Mouse (Mus musculus) midbrain, embryonic 10.5 days (tissue): Measurements from ENCODE around the gene Hyal3. TPM values are rescaled to one million over a fixed set of nuclear protein-coding genes. Genes with fewer than 3 reads are reported as not detected.
A peak's percentile ranks its signal among the peaks of the same experiment; 100 is the strongest.
"Not testable (repeated sequence)": the region's sequence is repeated elsewhere in the genome, so short reads cannot be mapped to it uniquely, and the experiment has no call there.

Experiments
- DNase-seq: peaks from one replicate; pipeline ENCODE4 v3.0.0-alpha.2; 2017; ENCODE audit warnings: low spot score
- H3K27ac ChIP-seq: fragments of 300-500 bp; sonication (generic); replicated peaks from 2 replicates; pipeline ENCODE4 v1.5.1; 2016; ENCODE audit warnings: mild to moderate bottlenecking
- H3K27me3 ChIP-seq: fragments of 300-500 bp; sonication (generic); 2 replicates; pipeline ENCODE4 v1.6.1; 2016; ENCODE audit warnings: low read depth, mild to moderate bottlenecking; ENCODE audit not compliant: poor library complexity, severe bottlenecking
- H3K36me3 ChIP-seq: fragments of 300-500 bp; sonication (generic); 2 replicates; pipeline ENCODE4 v1.6.1; 2016; ENCODE audit warnings: mild to moderate bottlenecking, moderate library complexity
- H3K4me1 ChIP-seq: fragments of 300-500 bp; sonication (generic); 2 replicates; pipeline ENCODE4 v1.6.1; 2016
- H3K4me3 ChIP-seq: fragments of 300-500 bp; sonication (generic); 2 replicates; pipeline ENCODE4 v1.5.1; 2016; ENCODE audit warnings: mild to moderate bottlenecking, moderate library complexity
- H3K9me3 ChIP-seq: fragments of 300-500 bp; sonication (generic); replicated peaks from 2 replicates; pipeline ENCODE4 v1.6.1; 2016; ENCODE audit warnings: mild to moderate bottlenecking
- WGBS: fragments of 180-500 bp; shearing (Covaris S2); methylation state at CpG from one replicate; pipeline ENCODE4 v1.1.7; 2016; 5-methylcytosine and 5-hydroxymethylcytosine counted together
- polyA plus RNA-seq: library from polyadenylated mRNA; unstranded; fragments of >200 nt; fragmentation: Nextera tagmentation; extraction: Ambion mirVana; gene quantifications from 2 replicates; pipeline ENCODE4 v1.2.1, GENCODE M21; 2016

Gene Hyal3
- polyA plus RNA-seq, 1 experiment from 2014 or later: 0.62 TPM

DNA sequence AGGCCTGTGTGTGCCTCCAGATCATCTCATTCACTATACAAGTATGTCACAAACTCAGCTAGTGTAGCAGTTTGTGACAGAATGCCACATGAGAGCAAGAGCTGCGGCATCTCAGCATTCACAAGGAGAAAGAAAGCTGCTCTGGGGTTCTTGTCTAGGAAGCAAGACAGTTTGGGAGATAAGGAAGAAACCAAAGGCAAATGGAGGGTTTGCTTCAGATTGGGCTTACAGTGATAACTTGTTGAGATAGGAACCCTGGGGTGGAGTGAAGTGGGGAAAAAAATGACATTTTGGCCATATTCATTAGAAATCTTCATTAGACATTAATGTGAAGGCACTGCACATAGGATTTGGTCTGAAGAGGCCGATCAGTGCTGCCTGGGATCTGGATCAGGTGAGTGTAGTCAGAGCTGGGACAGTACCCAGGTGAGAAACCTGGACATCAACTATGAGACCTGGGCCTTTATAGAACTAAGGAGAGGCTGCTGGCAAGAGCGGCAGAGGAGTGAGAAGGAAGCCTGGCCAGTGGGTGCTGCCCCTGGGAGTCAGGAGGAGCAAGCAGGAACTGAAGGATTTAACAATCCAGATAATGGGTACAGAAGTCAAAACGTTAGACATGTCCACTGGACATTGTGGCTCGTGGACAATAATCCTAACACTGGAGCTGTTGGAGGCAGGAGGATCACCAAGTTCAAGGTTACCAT lies 27.8 kb upstream of the Hyal3 start:
- Histone ChIP-seq H3K27ac (no peak overlapping the region), H3K27me3 (peaks cover 58% of the 10 kb centered on the region), H3K36me3 (peaks cover 16% of the 10 kb centered on the region), H3K4me1 (peaks cover 73% of the 10 kb centered on the region), H3K4me3 (peak overlapping the region; percentile 88), H3K9me3 (no peaks in the 10 kb centered on the region)
- 81% methylated on average over 5 of the region's 5 CpGs for WGBS
- DNase-seq: no peak

DNA sequence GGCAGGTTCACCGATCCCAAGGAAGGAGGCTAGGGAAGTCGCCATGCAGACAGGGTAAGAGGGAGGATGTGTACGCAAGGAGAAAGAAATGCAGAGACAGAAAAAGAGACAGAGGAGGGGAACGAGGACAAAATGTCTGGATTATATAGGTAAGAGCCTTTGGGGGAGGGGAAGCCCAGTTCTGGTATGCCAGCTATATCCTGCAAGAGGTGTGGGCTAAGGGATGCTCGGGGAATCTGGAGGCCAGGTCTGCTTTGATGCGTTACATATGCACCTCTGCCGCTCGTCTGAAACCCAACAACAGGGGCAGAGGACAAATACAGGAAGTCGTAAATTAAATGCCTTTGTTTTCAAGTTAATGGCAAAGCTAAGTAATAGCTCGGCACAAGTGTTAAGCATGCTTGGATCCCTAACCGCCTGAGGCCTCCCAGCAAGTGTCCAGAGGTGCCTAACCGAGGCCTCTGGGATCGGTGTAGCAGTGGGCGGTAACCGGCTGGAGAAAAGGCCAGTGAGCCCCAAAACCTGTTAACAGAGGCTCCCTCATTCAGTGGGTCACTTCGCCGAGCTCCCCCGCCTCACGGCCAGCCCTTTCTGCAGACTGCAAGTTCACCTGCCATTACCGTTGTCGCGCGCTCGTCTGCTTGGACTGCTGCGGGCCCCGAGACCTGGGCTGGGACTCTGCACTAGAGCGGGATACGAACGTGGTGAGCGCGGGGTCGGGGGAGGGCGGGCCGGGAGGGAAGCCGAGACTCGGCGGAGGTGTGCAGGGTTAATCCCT lies 26.9 kb upstream of the Hyal3 start:
- Histone ChIP-seq H3K4me3 (peak overlapping the region; percentile 88), H3K4me1 (peaks cover 69% of the 10 kb centered on the region), H3K27ac (peak overlapping the region; percentile 96), H3K27me3 (peaks cover 50% of the 10 kb centered on the region), H3K36me3 (peaks cover 24% of the 10 kb centered on the region), H3K9me3 (no peaks in the 10 kb centered on the region)
- WGBS: 9% methylated on average over 37 of the region's 37 CpGs
- DNase-seq: no peak

DNA sequence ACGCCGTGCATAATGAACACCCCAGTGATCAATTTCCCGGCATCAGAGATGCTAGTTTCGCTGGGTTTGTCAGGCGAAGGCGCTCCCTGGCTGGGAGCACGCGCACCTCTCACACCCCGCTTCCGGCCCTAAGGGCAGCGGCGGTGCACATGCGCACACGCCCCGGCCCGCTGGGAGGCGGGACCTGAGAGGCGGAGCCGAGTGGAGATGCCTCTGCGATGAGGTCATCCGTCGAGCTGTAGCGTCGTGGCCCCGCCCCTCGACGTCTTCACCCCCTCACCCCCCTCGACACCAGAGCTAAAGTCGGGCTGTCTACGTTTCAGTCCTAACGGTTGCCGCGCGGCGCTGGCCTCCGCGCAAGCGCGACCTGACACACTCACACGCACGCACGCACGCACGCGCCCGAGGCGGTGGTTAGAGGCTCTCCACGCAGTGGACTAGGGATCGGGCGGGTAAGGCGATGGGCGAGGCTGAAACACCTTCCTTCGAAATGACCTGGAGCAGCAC lies 26.2 kb upstream of the Hyal3 start:
- H3K4me3 ChIP-seq: peak overlapping the region; percentile 88
- H3K9me3 ChIP-seq: no peaks in the 10 kb centered on the region
- H3K27ac ChIP-seq: peak overlapping the region; percentile 96
- peaks cover 69% of the 10 kb centered on the region for H3K4me1 ChIP-seq
- peaks cover 43% of the 10 kb centered on the region for H3K27me3 ChIP-seq
- peak; percentile 98 for DNase-seq
- H3K36me3 ChIP-seq: peaks cover 31% of the 10 kb centered on the region
- WGBS: under 1% methylated on average over 53 of the region's 53 CpGs

DNA sequence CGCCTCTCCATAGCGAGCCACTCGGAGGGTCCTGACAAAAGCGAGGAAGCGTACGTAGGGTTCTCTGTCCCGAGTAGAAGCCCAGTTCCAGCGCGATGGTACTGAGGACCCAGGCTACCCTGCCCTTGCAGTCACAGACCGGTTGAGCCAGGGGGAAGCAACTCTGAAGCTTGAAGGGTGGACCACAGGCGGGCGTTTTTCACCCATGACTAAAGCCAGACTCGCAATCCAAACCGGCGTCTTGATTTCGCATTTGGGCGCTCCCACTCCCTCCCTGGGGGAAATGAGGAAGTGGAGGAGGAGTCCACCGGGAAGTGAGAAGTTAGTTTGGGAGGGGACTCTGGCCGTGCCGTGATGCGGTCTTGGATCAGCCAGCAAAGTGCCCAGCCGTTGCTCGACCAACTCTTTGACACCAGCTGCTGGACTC lies 25.6 kb upstream of the Hyal3 start:
- peaks cover 36% of the 10 kb centered on the region for H3K27me3 ChIP-seq
- WGBS: under 1% methylated on average over 23 of the region's 23 CpGs
- peak overlapping the region; percentile 96 for H3K27ac ChIP-seq
- peaks cover 38% of the 10 kb centered on the region for H3K36me3 ChIP-seq
- peak overlapping the region; percentile 88 for H3K4me3 ChIP-seq
- no peak for DNase-seq
- no peaks in the 10 kb centered on the region for H3K9me3 ChIP-seq
- H3K4me1 ChIP-seq: peaks cover 65% of the 10 kb centered on the region

DNA sequence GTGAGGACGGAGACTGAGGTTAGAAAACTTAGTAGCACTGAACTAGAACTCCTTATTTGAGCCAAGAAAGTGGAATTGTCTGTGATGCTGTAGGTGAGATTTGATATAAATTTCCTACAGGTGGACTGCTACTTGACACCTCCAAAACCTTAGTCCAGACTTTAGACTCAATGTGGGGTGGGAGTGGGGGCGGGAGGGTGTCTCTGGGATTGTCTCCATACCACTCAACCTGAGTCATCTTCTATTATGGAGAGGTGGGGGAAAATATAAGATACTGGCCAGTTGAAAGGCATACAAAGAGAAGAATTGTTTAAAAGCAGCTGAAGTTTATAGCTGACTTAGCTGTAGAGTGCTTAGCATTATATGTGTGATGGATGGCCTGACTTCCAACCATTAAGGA lies 24.9 kb upstream of the Hyal3 start:
- 56% methylated on average over 2 of the region's 2 CpGs for WGBS
- Histone ChIP-seq H3K4me3 (peak overlapping the region; percentile 88), H3K4me1 (peaks cover 59% of the 10 kb centered on the region), H3K27me3 (peaks cover 30% of the 10 kb centered on the region), H3K27ac (peak overlapping the region; percentile 96), H3K36me3 (peaks cover 44% of the 10 kb centered on the region), H3K9me3 (no peaks in the 10 kb centered on the region)
- DNase-seq: no peak

DNA sequence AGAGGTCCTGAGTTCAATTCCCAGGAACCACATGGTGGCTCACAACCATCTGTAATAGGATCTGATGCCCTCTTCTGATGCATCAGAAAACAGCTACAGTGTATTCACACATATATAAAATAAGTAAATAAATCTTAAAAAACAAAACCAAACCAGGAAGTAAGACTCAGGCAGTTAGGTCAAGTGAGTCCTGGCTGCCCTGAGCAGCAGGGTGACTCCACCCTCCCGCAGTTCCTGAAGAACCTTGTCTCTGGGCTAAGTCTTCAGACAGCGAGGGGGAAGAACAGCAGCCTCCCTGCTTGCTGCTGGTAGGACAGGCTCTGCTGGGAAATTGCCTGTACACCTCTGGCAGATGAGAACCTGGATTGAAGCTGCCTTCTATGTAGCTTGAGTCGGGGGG lies 24.3 kb upstream of the Hyal3 start:
- H3K9me3 ChIP-seq: no peaks in the 10 kb centered on the region
- H3K4me3 ChIP-seq: peak overlapping the region; percentile 88
- H3K27ac ChIP-seq: no peak overlapping the region
- peaks cover 52% of the 10 kb centered on the region for H3K4me1 ChIP-seq
- H3K36me3 ChIP-seq: peaks cover 51% of the 10 kb centered on the region
- H3K27me3 ChIP-seq: peaks cover 23% of the 10 kb centered on the region
- WGBS: 85% methylated on average over 3 of the region's 3 CpGs
- DNase-seq: no peak

DNA sequence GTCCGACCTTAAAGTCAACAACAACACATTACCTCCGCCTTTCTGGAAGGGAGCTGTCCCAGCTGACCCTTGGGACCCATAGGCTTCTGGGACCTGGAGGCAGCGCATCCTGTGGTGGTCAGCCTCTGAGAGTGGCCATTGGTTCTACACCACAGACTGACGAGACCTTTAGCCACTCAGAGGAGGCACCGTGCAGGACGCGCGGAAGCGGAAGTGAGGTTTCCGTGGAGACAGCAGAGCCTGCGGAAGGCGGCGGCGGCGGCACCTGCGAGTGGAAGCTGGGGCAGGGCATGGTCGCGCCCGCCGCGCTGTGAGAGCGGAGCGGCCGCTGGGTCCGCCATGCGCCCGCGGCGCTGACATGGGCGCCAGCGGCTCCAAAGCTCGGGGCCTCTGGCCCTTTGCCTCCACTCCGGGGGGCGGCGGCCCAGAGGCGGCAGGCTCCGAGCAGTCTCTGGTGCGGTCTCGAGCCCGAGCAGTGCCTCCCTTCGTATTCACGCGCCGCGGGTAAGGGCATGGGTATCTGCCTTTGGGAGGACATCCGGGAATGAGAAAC lies 17.5 kb upstream of the Hyal3 start, which contains the start of gene Tusc2:
Gene Tusc2, plus strand, starts transcription at position 227 of the 553 bp plus-strand sequence.
- peak within 1 kb of the TSS; percentile 95 for H3K4me3 ChIP-seq
- peaks cover 58% of the 10 kb centered on the region for H3K4me1 ChIP-seq
- H3K36me3 ChIP-seq: peaks cover 71% of the 10 kb centered on the region
- H3K27ac ChIP-seq: peak within 1 kb of the TSS; percentile 87
- WGBS: under 1% methylated on average over 46 of the region's 46 CpGs
- DNase-seq: peak; percentile 95
- H3K27me3 ChIP-seq: no peaks in the 10 kb centered on the region
- no peaks in the 10 kb centered on the region for H3K9me3 ChIP-seq

DNA sequence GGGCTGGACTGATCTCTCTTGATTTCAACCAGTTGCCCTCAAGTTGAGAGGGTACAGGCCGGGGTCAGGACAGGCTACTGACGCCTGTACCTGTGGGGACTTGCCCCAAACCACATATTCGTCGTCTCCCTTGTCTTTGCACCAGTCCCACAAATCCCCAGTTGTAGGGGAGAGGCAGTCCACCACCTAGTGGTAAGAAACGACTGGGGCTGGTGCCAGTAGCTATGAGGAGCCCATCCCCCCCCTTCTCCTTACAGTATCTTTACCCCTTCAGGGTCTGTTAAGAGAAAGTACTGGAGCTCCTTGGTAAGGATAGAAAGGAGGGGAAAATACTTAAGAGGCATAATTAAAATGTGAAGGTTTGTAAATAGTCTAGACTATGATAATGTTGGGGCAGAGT lies 15.1 kb upstream of the Hyal3 start:
- Histone ChIP-seq H3K4me1 (peaks cover 73% of the 10 kb centered on the region), H3K36me3 (peaks cover 52% of the 10 kb centered on the region), H3K4me3 (peak overlapping the region; percentile 95; the same call in 1 of the 2 replicates)
- H3K27ac ChIP-seq, DNase-seq, H3K27me3 ChIP-seq, H3K9me3 ChIP-seq: not testable (repeated sequence)
- 52% methylated on average over 5 of the region's 5 CpGs for WGBS

DNA sequence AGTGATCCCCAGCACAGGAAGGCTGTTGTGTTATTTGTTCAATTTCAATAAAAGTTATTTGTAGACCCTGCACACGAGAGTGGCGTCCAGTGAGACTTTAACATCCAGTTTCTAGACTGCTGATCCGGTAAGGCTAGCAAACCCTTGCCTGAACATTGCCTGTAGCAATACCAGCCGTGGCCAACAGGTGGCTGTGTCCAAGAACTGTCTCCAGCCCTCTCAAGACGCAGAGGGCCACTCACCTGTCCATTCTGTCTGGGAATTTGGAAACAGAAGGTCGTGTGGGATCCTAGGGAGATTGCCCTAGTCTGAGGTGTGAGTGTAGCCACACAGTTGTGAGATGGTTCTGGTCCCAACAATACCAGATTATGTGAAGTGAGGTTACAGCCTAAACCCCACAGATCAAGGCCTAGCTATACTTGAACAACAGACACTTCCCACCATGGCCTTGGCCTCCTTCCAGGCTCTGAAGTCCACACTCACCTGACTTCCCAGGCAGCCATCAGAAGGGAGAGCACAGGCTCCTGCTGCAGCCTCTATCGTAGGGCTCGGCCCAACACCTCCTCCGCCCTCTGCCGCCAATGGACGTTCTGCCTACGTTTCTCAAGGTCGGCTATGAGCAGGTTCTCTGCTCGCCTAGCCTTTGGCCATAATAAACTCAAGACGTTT lies 14.4 kb upstream of the Hyal3 start:
- H3K4me3 ChIP-seq: peak overlapping the region; percentile 95; the same call in 1 of the 2 replicates
- peaks cover 52% of the 10 kb centered on the region for H3K36me3 ChIP-seq
- H3K27ac ChIP-seq: no peak overlapping the region
- 61% methylated on average over 15 of the region's 15 CpGs for WGBS
- DNase-seq: peak; percentile 81
- H3K4me1 ChIP-seq: peaks cover 79% of the 10 kb centered on the region
- no peaks in the 10 kb centered on the region for H3K27me3 ChIP-seq
- H3K9me3 ChIP-seq: no peaks in the 10 kb centered on the region

DNA sequence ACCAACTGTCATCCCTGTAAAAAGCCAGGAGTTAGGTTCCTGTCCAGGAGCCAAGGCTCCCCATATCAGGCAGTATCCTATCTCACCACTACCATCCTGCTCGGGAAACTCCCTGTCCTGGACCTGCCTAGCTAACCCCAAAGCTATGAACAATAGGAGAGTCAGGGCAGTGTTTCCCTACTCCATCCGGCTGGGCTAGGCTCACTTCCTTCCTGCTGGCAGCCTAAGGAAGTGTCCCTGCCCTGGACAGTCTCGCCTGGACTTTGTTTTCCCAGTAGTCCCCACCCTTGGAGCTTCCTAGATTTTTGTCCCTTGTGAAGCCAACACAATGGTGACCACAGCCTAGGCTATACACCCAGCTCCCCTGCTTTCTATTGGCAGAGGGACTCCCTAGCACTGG lies 13.8 kb upstream of the Hyal3 start:
- 0 out of 2 replicates have a peak overlapping the region, but pooled peaks have one; percentile 98 for H3K27ac ChIP-seq
- H3K4me1 ChIP-seq: peaks cover 85% of the 10 kb centered on the region
- no peaks in the 10 kb centered on the region for H3K27me3 ChIP-seq
- no peaks in the 10 kb centered on the region for H3K9me3 ChIP-seq
- peaks cover 52% of the 10 kb centered on the region for H3K36me3 ChIP-seq
- 59% methylated on average over 3 of the region's 3 CpGs for whole genome bisulfite sequencing
- DNase-seq: no peak
- peak overlapping the region; percentile 89; the same call in 1 of the 2 replicates for H3K4me3 ChIP-seq

DNA sequence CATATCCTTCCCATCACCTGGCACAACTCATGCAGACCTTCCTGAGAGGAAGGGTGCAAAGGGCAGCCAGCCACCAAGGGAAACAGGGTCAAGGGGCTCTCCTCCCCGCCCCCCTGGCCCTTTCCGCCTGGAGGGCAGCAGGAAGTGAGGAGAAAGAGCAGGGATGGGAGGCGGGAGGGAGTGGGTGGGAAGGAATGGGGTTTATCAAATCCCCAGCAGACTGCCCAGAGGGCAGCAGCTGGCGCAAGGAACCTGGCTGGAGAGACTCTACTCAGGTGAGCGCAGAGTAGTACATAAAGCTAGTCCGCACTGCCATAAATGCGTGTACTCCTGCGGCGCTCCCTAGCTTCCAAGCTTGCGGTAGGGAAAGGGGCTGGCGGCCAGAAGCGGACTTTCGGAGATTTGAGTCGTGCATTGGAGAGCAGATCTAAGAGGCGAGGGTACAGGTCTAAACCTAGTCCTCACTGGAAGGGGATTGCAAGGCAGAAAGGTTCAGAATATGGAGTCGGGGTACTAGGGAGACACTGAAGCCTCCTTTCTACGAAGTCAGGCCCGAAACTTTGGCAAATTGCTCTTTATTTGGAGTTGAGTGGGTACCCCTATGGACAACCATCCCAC lies 12.8 kb upstream of the Hyal3 start, which contains the start of gene Hyal2:
Gene Hyal2, plus strand, starts transcription at position 244 of the 618 bp plus-strand sequence.
- peak; percentile 31 for DNase-seq
- WGBS: 3% methylated on average over 18 of the region's 18 CpGs
- Histone ChIP-seq H3K36me3 (peaks cover 54% of the 10 kb centered on the region), H3K4me3 (peak within 1 kb of the TSS; percentile 89), H3K27ac (peak within 1 kb of the TSS; percentile 98), H3K27me3 (no peaks in the 10 kb centered on the region), H3K9me3 (no peaks in the 10 kb centered on the region), H3K4me1 (peaks cover 84% of the 10 kb centered on the region)
